Mouse (Mus musculus) intestine, embryonic 16.5 days (tissue): ENCODE data around the gene Slc31a2. TPM values are rescaled to one million over a fixed set of nuclear protein-coding genes. Genes with fewer than 3 reads are reported as not detected.

Experiments
- ATAC-seq: fragments of 200-750 bp; cut with Nextera tagmentation; 2 replicates; pipeline ENCODE4 v1.8.0; 2017; ENCODE audit warnings: moderate TSS enrichment, moderate library complexity
- H3K27ac ChIP-seq: fragments of 300-500 bp; sonication (generic); 2 replicates; pipeline ENCODE4 v1.5.1; 2014; ENCODE audit warnings: mild to moderate bottlenecking, low read length
- H3K27me3 ChIP-seq: fragments of 300-500 bp; sonication (generic); replicated peaks from 2 replicates; pipeline ENCODE4 v1.6.1; 2014; ENCODE audit warnings: low read length, control low read depth, mixed read lengths; ENCODE audit not compliant: control insufficient read depth, insufficient read depth
- H3K36me3 ChIP-seq: fragments of 300-500 bp; sonication (generic); 2 replicates; pipeline ENCODE4 v1.6.1; 2014; ENCODE audit warnings: low read length, control low read depth; ENCODE audit not compliant: control insufficient read depth, insufficient read depth
- H3K4me1 ChIP-seq: fragments of 300-500 bp; sonication (generic); 2 replicates; pipeline ENCODE4 v1.6.1; 2014; ENCODE audit warnings: low read length, control low read depth, mixed read lengths; ENCODE audit not compliant: control insufficient read depth, insufficient read depth
- H3K4me2 ChIP-seq: fragments of 300-500 bp; sonication (generic); 2 replicates; pipeline ENCODE4 v1.6.1; 2014; ENCODE audit warnings: low read depth, low read length, control low read depth
- H3K4me3 ChIP-seq: fragments of 300-500 bp; sonication (generic); 2 replicates; pipeline ENCODE4 v1.5.1; 2014; ENCODE audit warnings: mild to moderate bottlenecking, low read length
- H3K9ac ChIP-seq: fragments of 300-500 bp; sonication (generic); 2 replicates; pipeline ENCODE4 v1.6.1; 2014; ENCODE audit warnings: low read depth, low read length
- H3K9me3 ChIP-seq: fragments of 300-500 bp; sonication (generic); 2 replicates; pipeline ENCODE4 v1.6.1; 2016; ENCODE audit warnings: low read length, control low read depth; ENCODE audit not compliant: control insufficient read depth
- WGBS: fragments of 180-500 bp; shearing (Covaris S2); extraction: QIAGEN DNeasy Blood & Tissue Kit; methylation state at CpG from one replicate; pipeline ENCODE4 v1.1.7; 2014; 5-methylcytosine and 5-hydroxymethylcytosine counted together
- polyA plus RNA-seq: library from polyadenylated mRNA; unstranded; fragments of >200 nt; fragmentation: Nextera tagmentation; extraction: Ambion mirVana; gene quantifications from 2 replicates; pipeline ENCODE4 v1.2.1, GENCODE M21; 2015

Slc31a2 gene
- polyA plus RNA-seq, 1 experiment from 2014 or later, result 21.2 TPM

DNA sequence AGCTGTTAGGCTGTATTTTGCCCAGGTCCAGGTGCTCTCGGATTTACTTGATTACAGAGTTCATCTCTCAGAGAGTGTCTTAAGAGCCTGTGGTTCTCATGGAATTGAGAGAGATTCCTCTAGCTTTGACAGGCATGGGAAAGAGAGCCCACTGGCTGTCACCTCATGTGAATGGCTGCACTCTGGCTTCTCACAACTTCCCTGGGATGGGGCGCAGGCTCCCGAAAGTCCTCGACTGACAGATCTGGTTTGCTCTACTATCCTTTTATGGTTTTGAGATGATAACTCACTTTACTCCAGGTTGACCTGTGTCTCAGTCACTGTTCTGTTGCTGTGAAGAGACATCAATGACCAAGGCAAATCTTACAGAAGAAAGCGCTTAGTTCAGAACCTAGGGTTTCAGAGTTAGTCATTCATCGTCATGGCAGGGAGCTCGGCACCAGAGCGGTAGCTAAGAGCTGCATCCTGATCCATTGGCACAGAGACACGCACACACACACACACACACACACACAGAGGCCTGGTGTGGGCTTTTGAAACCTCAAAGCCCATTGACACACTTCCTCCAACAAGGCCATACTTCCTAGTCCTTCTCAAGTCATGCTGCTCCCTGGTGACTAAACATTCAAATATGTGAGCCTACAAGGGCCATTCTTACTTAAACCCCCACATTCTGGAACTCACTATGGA lies 28.6 kb downstream of the Slc31a2 start:
- Histone ChIP-seq H3K4me1 (peaks cover 6% of the 10 kb centered on the region), H3K27me3 (no peaks in the 10 kb centered on the region), H3K36me3 (no peaks in the 10 kb centered on the region; the same call in 1 of the 2 replicates), H3K27ac (no peak overlapping the region), H3K9ac (no peak overlapping the region), H3K9me3 (no peaks in the 10 kb centered on the region), H3K4me2 (no peak overlapping the region), H3K4me3 (no peak overlapping the region)
- WGBS, result 90% methylated on average over 9 of the region's 9 CpGs
- ATAC-seq, result no peak

DNA sequence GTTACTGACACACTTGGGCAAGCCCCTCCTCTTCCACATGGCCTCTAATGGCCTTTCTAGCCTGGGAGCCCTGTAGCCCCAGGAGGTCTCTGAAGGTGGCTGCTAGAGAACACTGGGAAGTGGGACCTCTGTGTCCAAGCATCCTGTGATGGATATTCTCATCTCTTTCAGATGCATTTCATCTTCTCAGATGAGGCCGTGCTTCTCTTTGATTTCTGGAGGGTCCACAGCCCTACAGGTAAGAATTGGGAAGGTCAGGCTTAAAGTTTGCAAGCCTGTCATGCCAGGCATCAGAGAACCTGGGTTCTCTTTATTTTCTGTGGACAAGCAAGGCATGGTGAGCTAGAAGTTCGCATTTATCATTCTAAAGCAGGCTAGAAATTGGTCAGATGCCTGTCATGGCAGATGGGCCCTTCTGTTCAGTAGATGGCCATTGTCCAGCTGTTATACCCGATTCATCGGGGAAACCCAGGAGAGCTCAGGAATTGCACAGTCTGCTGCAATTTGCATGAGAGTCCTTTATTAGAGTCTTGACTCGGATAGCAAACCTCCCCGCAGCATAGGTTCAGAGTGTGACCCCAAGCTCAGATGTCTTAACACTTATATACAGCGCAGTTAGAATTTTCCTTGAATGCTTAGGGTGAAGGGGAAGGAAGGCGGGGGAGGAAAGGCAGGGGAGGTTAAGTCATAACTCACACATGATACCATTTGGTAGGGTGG lies 30.3 kb downstream of the Slc31a2 start:
- Histone ChIP-seq H3K9me3 (no peaks in the 10 kb centered on the region), H3K4me3 (no peak overlapping the region), H3K27ac (no peak overlapping the region), H3K36me3 (peaks cover 1% of the 10 kb centered on the region; the same call in 1 of the 2 replicates), H3K9ac (no peak overlapping the region), H3K4me1 (peaks cover 1% of the 10 kb centered on the region), H3K27me3 (no peaks in the 10 kb centered on the region), H3K4me2 (no peak overlapping the region)
- no peak for ATAC-seq
- 61% methylated on average over 8 of the region's 8 CpGs for WGBS

DNA sequence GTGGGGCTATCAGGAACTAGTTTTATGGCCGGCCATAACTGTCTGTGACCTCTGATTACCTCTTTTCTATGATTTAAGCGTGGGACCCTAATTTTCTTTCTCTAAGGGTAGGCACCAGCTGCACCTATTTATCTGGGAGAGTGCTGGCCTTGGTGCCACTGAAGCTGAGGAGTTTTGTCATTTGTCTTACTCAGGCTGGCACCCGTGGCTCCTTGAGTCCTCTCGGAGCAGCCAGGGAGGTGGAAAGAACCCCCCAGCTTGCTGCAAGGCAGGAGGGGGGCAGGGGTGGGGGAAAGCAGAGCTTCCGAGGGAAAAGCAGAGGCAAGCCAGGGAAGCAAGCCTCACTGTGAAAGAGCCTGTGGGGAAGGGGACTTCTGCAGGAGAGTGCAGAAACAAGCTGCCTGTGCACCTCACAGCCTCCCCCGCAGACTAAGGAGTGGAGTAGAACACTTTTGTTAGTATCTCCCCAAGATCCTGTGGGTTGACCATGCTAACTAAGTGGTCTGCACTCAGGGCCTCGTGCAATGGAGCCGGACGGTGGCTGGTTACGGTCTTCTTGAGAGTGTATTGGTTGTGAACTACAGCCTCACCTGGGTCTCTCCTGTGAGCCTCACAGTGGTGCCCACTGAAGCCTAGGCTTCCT lies 31.0 kb downstream of the Slc31a2 start:
- Histone ChIP-seq H3K27me3 (no peaks in the 10 kb centered on the region), H3K9me3 (no peaks in the 10 kb centered on the region), H3K27ac (no peak overlapping the region), H3K9ac (no peak overlapping the region), H3K4me2 (no peak overlapping the region), H3K4me3 (no peak overlapping the region), H3K4me1 (no peaks in the 10 kb centered on the region), H3K36me3 (peaks cover 3% of the 10 kb centered on the region; the same call in 1 of the 2 replicates)
- 59% methylated on average over 10 of the region's 10 CpGs for WGBS
- no peak for ATAC-seq

DNA sequence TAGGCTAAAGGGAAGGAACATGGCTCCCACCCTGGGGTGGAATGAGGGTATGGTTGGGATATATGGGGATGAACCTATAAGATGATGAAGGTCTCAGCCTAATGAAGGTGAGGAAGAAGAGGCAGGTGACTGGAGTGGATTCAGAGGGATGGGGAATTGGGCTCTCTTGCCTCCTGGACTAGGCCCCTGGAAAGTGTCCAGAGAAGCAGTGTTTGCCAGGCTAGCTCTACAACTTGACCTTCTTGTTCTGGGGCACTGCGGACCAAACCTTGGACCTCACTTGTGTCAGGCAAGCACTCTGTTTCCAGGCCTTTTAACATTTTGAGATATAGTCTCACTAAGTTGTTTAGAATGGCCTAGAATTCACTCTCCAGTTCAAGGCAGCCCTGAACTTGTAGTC lies 32.4 kb downstream of the Slc31a2 start:
- H3K9me3 ChIP-seq, result no peaks in the 10 kb centered on the region
- ATAC-seq, result no peak
- H3K4me1 ChIP-seq, result no peaks in the 10 kb centered on the region
- H3K27me3 ChIP-seq, result no peaks in the 10 kb centered on the region
- no peak overlapping the region for H3K4me2 ChIP-seq
- no peak overlapping the region for H3K9ac ChIP-seq
- H3K27ac ChIP-seq, result no peak overlapping the region
- WGBS, result 90% methylated on average over 1 of the region's 1 CpGs
- no peak overlapping the region for H3K4me3 ChIP-seq
- peaks cover 13% of the 10 kb centered on the region for H3K36me3 ChIP-seq

DNA sequence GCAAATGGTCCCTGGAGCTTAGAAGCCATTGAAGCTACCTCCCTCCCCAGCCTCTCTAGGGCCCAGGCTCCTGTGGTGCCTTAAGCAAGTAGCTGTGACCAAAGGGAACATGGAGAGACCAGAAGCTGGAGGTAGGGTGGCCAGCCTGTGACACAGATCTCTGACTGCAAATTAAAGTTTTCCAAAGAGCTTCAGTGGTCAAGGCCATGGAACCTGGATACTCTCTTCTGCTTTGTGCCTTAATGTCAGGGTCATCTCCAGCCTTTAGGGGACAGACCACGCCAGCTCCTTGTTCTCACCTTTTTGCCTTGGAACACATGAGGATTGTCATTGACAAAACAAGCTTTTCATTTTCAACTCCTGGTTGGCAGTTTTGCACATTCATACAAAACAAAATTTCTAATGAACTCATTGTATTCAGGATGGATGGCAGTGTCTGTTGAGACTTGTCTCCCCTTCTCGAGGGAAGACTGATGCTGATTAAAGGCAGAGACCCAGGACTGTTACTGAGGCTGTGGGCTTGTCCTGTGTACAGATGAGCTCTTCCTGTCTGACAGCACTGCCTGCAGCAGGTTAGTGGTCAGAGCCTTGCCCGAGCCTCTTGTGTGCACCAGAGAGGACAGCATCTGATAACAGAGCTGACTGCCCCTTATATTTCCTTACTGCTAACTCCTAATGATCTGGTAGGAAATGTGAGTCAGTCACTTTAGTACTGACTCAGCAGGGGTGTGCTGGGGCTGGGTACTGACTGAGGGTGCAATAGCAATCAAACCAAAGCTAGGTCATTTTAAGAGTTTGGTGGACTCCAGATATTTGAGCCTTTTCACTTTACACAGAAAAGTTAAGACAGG lies 35.1 kb downstream of the Slc31a2 start:
- Histone ChIP-seq H3K4me1 (no peaks in the 10 kb centered on the region), H3K4me2 (no peak overlapping the region), H3K27ac (no peak overlapping the region), H3K27me3 (no peaks in the 10 kb centered on the region), H3K9me3 (no peaks in the 10 kb centered on the region), H3K36me3 (peaks cover 20% of the 10 kb centered on the region), H3K9ac (no peak overlapping the region), H3K4me3 (no peak overlapping the region)
- WGBS, result 76% methylated on average over 3 of the region's 3 CpGs
- ATAC-seq, result no peak

DNA sequence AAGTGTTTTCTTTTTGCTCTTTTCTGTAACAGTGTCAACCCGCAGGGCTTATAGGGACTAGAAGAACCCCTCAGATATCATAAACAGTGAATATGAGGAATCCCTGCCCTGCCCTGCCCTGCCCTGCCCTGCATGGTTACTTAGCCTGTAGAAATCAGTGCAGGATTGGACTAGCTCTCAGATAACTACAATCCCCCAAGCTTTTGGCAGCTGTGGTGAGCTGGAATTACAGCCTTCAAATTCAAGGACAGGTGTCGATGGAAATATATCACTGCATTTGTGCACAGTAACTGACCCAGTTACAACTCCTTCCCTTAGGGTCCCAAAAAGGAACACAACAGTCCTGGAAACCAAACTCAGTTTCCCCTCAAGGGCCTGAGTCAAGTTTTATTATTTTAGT lies 37.6 kb downstream of the Slc31a2 start:
- no peaks in the 10 kb centered on the region for H3K9me3 ChIP-seq
- no peak overlapping the region for H3K4me2 ChIP-seq
- no peaks in the 10 kb centered on the region for H3K4me1 ChIP-seq
- no peak overlapping the region for H3K4me3 ChIP-seq
- H3K36me3 ChIP-seq, result peaks cover 25% of the 10 kb centered on the region
- no peak overlapping the region for H3K9ac ChIP-seq
- no peaks in the 10 kb centered on the region for H3K27me3 ChIP-seq
- ATAC-seq, result no peak
- no peak overlapping the region for H3K27ac ChIP-seq
- 86% methylated on average over 2 of the region's 2 CpGs for WGBS

DNA sequence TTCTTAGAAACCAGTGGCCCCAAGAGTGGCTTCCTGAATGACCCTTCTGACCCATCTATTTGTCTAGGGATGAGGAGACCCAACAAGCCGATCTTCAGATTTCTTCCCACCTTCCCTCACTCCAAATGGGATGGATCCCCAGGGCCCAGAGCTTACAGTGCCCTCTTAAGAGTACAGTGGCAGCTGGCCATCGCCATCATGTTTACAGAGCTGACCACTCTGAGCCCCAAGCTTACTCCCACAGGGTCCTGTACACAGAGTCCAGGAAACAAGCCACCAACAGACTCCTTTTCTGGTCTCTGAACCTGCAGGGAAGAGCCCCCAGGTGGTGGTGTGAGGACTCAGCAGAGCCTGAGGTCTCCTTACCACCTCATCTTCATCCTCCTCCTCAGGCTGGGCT lies 40.4 kb downstream of the Slc31a2 start:
- Histone ChIP-seq H3K27me3 (no peaks in the 10 kb centered on the region), H3K36me3 (peaks cover 22% of the 10 kb centered on the region), H3K4me2 (no peak overlapping the region), H3K9ac (no peak overlapping the region), H3K27ac (no peak overlapping the region), H3K4me1 (no peaks in the 10 kb centered on the region), H3K4me3 (no peak overlapping the region), H3K9me3 (no peaks in the 10 kb centered on the region)
- 46% methylated on average over 2 of the region's 2 CpGs for WGBS
- ATAC-seq, result no peak

DNA sequence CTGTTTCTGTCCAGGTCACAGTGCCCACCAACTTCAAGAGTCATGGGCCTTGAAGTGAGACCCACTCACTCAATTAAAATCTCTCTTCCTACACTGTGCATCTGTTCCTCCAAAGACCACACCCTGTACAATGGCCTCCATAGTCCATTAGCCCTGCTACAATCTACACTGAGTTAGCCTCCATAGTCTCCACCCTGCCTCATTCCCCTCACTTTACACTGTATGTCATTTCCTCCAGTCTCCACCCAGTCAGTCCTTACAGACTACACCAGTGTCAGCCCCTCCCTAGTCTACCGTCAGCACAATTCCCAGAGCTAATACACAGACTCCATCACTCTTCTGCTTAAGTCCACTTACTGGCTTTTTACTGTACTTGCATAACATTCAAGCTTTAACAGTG lies 40.9 kb downstream of the Slc31a2 start:
- Histone ChIP-seq H3K36me3 (peaks cover 22% of the 10 kb centered on the region), H3K9ac (no peak overlapping the region), H3K27me3 (no peaks in the 10 kb centered on the region), H3K4me1 (no peaks in the 10 kb centered on the region), H3K9me3 (no peaks in the 10 kb centered on the region), H3K27ac (no peak overlapping the region), H3K4me2 (no peak overlapping the region), H3K4me3 (no peak overlapping the region)
- no peak for ATAC-seq
- WGBS, result 62% methylated on average over 1 of the region's 1 CpGs

DNA sequence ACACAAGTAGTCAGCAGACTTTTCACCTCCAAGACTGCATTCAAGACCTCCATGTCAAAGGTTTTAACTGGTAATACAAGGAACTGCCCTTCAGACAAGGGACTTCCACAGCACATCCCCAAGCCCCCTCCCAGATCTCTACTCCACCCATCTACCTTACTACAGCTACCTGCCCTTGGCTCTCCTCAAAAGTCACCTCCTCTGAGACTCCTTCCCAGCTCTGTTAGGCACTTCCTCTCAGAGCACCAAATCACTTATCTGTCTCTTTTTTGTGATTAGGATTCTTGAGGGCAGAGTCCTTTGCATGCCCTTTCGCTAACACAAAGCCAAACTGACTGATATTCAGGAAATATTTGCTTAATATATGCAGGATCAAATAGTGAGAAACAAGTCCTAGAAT lies 43.9 kb downstream of the Slc31a2 start:
- Histone ChIP-seq H3K4me2 (no peak overlapping the region), H3K4me3 (no peak overlapping the region), H3K9ac (no peak overlapping the region), H3K9me3 (no peaks in the 10 kb centered on the region), H3K27me3 (no peaks in the 10 kb centered on the region), H3K36me3 (peaks cover 7% of the 10 kb centered on the region), H3K27ac (no peak overlapping the region), H3K4me1 (no peaks in the 10 kb centered on the region)
- ATAC-seq, result no peak
- 89% methylated on average over 1 of the region's 1 CpGs for WGBS
